ENCODE assay signal across 29 mouse cellular contexts in the genomic region with DNA sequence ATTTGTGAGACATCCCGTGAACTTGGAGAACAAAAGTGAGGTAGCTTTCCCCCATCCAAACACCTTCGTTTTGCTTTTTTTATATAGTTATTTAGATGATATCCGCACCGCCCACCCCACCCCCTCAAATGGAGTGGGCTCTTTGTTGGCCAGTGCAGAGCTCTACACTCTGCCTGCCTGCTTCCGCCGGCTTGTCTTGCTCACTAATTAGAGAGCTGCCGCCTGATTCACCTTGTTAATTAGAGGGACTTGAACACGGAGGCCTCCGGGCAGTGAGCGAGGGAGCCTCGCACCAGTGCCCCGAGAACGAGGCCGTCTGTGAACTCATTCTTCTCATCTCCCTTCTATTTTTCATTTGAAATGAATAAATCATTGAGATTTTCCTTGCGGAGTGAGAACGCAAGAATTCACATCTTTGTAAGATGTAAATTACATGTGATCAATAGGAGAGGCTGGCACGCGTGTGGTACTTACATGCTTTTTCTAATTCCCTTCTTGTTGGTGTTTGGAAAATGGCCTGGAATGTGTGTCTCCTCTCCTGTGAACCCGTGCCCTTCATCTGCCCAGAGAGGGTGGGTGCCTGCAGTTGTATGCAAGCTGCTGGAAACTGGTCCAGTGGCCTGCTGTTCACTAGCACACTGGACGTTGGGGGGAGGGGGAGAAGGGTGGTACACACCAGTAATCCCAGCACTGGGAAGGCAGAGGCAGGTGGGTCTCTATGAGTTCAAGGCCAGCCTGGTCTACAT.
A peak's percentile ranks its signal among the peaks of the same experiment; 100 is the strongest.
DNase-seq lines count a peak whose midpoint lies in the region; ATAC-seq and TF ChIP-seq lines count a peak whose summit lies in the region.
"Had no signal": no experiment of that assay in that cellular context is flagged by ENCODE, and none has a peak within 500 bp of the region (broad histone marks: within the 10 kb centered on the region; RNA-seq: fewer than 3 reads in every experiment).

No protein-coding gene starts in this region.

- H3K4me2 ChIP-seq in midbrain, embryonic 14.5 days (ENCODE audit: low read length), result no peak overlapping the region
- H3K4me2 ChIP-seq in midbrain, embryonic 13.5 days (replicated peaks), result no peak overlapping the region
- H3K4me2 ChIP-seq in forebrain, embryonic 12.5 days, result no peak overlapping the region
- no peak overlapping the region for H3K4me2 ChIP-seq in forebrain, postnatal 0 days (ENCODE audit: low read depth)
- H3K4me2 ChIP-seq: heart, embryonic 13.5 days; hindbrain, embryonic 14.5 days; limb, embryonic 12.5 days; liver, embryonic 15.5 days; lung, embryonic 14.5 days; neural tube, embryonic 15.5 days had no signal

- H3K36me3 ChIP-seq in midbrain, embryonic 14.5 days (ENCODE audit: control insufficient read depth, insufficient read depth, low read length), result no peaks in the 10 kb centered on the region
- no peaks in the 10 kb centered on the region for H3K36me3 ChIP-seq in midbrain, embryonic 13.5 days
- no peaks in the 10 kb centered on the region for H3K36me3 ChIP-seq in forebrain, embryonic 12.5 days (replicated peaks)
- H3K36me3 ChIP-seq in forebrain, postnatal 0 days (ENCODE audit: insufficient read depth), result no peaks in the 10 kb centered on the region
- H3K36me3 ChIP-seq: heart, embryonic 13.5 days; limb, embryonic 12.5 days; liver, embryonic 15.5 days; neural tube, embryonic 15.5 days had no signal

- ATAC-seq in midbrain, embryonic 14.5 days (ENCODE audit: low FRiP score, low TSS enrichment), result no peak
- ATAC-seq in midbrain, embryonic 13.5 days, result no peak
- ATAC-seq in forebrain, embryonic 12.5 days (ENCODE audit: low FRiP score), result peak; percentile 87; the same call in 1 of the 2 replicates
- no peak for ATAC-seq in forebrain, postnatal 0 days
- ATAC-seq: CD4-positive, CD25-positive, alpha-beta regulatory T cell, adult 4 months had no signal

- TF ChIP-seq CTCF in forebrain, postnatal 0 days (IDR thresholded peaks at IDR 0.05; ENCODE audit: low read depth), result no peak

- H3K4me1 ChIP-seq in midbrain, embryonic 14.5 days (ENCODE audit: control insufficient read depth, insufficient read depth, low read length), result no peaks in the 10 kb centered on the region
- H3K4me1 ChIP-seq in midbrain, embryonic 13.5 days (replicated peaks), result no peaks in the 10 kb centered on the region
- no peaks in the 10 kb centered on the region for H3K4me1 ChIP-seq in forebrain, embryonic 12.5 days
- H3K4me1 ChIP-seq in forebrain, postnatal 0 days (ENCODE audit: insufficient read depth), result no peaks in the 10 kb centered on the region
- H3K4me1 ChIP-seq: heart, embryonic 13.5 days; limb, embryonic 12.5 days; liver, embryonic 15.5 days; neural tube, embryonic 15.5 days had no signal

- H3K27me3 ChIP-seq in midbrain, embryonic 14.5 days (ENCODE audit: control insufficient read depth, insufficient read depth, low read length), result no peaks in the 10 kb centered on the region
- no peaks in the 10 kb centered on the region for H3K27me3 ChIP-seq in midbrain, embryonic 13.5 days
- H3K27me3 ChIP-seq in forebrain, embryonic 12.5 days, result no peaks in the 10 kb centered on the region
- H3K27me3 ChIP-seq in forebrain, postnatal 0 days (ENCODE audit: insufficient read depth, low read length), result no peaks in the 10 kb centered on the region
- H3K27me3 ChIP-seq: heart, embryonic 13.5 days; limb, embryonic 12.5 days; liver, embryonic 15.5 days; neural tube, embryonic 15.5 days had no signal

- H3K9me3 ChIP-seq in midbrain, embryonic 14.5 days (ENCODE audit: control insufficient read depth, low read length), result no peaks in the 10 kb centered on the region
- no peaks in the 10 kb centered on the region for H3K9me3 ChIP-seq in midbrain, embryonic 13.5 days
- H3K9me3 ChIP-seq in forebrain, embryonic 12.5 days, result no peaks in the 10 kb centered on the region
- H3K9me3 ChIP-seq in forebrain, postnatal 0 days (ENCODE audit: low read length), result no peaks in the 10 kb centered on the region
- H3K9me3 ChIP-seq: neural tube, embryonic 15.5 days had no signal

- WGBS in midbrain, embryonic 14.5 days, result 76% methylated on average over 20 of the region's 20 CpGs
- 77% methylated on average over 20 of the region's 20 CpGs for WGBS in midbrain, embryonic 13.5 days
- 53% methylated on average over 20 of the region's 20 CpGs for WGBS in forebrain, embryonic 12.5 days
- 31% methylated on average over 20 of the region's 20 CpGs for WGBS in forebrain, postnatal 0 days

- DNase-seq in midbrain, embryonic 14.5 days, result peak; percentile 49
- DNase-seq in Muller cell, postnatal 12 days (ENCODE audit: inconsistent ontology term), result peak; percentile 32
- peak; percentile 10 for DNase-seq in forebrain, postnatal 0 days
- DNase-seq in cerebellum, adult 9-10 months, result no peak
- DNase-seq in kidney, postnatal 14 days, result no peak
- no peak for DNase-seq in kidney, postnatal 25 days
- DNase-seq: adrenal gland, postnatal 10 days; cerebellum, adult 11-12 months; cerebellum, postnatal 10 days; gastrocnemius, postnatal 36 days; heart, adult 2 months; heart, postnatal 10 days; kidney, adult 2 months; layer of hippocampus, adult 9-11 months; lung, embryonic 14.5 days; lung, postnatal 14 days; right cerebral cortex, adult 18-20 months; thymus, adult 2 months; thymus, postnatal 36 days had no signal

- H3K4me3 ChIP-seq in midbrain, embryonic 14.5 days (replicated peaks; ENCODE audit: low read depth, low read length), result no peak overlapping the region
- H3K4me3 ChIP-seq in midbrain, embryonic 13.5 days (replicated peaks), result no peak overlapping the region
- H3K4me3 ChIP-seq in forebrain, embryonic 12.5 days (replicated peaks), result no peak overlapping the region
- no peak overlapping the region for H3K4me3 ChIP-seq in forebrain, postnatal 0 days (ENCODE audit: low read depth, low read length)
- H3K4me3 ChIP-seq: erythroblast, embryonic 14.5 days; heart, adult 2 months; heart, embryonic 13.5 days; left cerebral cortex, adult 2 months; limb, embryonic 12.5 days; liver, embryonic 15.5 days; neural tube, embryonic 15.5 days had no signal

- H3K9ac ChIP-seq in midbrain, embryonic 14.5 days (replicated peaks; ENCODE audit: low read length), result no peak overlapping the region
- no peak overlapping the region for H3K9ac ChIP-seq in midbrain, embryonic 13.5 days (replicated peaks)
- no peak overlapping the region for H3K9ac ChIP-seq in forebrain, embryonic 12.5 days
- H3K9ac ChIP-seq in forebrain, postnatal 0 days, result no peak overlapping the region
- H3K9ac ChIP-seq: heart, embryonic 13.5 days; hindbrain, embryonic 14.5 days; limb, embryonic 12.5 days; liver, embryonic 15.5 days; lung, embryonic 14.5 days; neural tube, embryonic 15.5 days had no signal

- H3K27ac ChIP-seq in midbrain, embryonic 14.5 days (replicated peaks; ENCODE audit: low read depth, low read length), result peak overlapping the region; percentile 45; the same call in 1 of the 2 replicates
- no peak overlapping the region for H3K27ac ChIP-seq in midbrain, embryonic 13.5 days
- H3K27ac ChIP-seq in forebrain, embryonic 12.5 days, result peak overlapping the region; percentile 70
- H3K27ac ChIP-seq in forebrain, postnatal 0 days (ENCODE audit: low read depth, low read length), result no peak overlapping the region
- H3K27ac ChIP-seq: heart, adult 2 months; heart, embryonic 13.5 days; hindbrain, embryonic 14.5 days; left cerebral cortex, adult 2 months; limb, embryonic 12.5 days; liver, embryonic 15.5 days; neural tube, embryonic 15.5 days had no signal

Comparison
In these comparisons a context has a peak if more than half of its experiments do, and no peak if none do; other contexts are left out.
1. H3K27ac ChIP-seq: peak in midbrain, embryonic 14.5 days (single experiment) and forebrain, embryonic 12.5 days (single experiment); none in midbrain, embryonic 13.5 days (single experiment) and forebrain, postnatal 0 days (single experiment).
2. DNase-seq: peak in midbrain, embryonic 14.5 days (single experiment), Muller cell, postnatal 12 days (single experiment) and forebrain, postnatal 0 days (single experiment); none in cerebellum, adult 9-10 months (single experiment), kidney, postnatal 14 days (single experiment) and kidney, postnatal 25 days (0 of 2).